Mouse (Mus musculus) gastrocnemius, adult 18-20 months (tissue): ENCODE data around the gene Arid1b. TPM values are rescaled to one million over a fixed set of nuclear protein-coding genes. Genes with fewer than 3 reads are reported as not detected.
"Not testable (repeated sequence)": the region's sequence is repeated elsewhere in the genome, so short reads cannot be mapped to it uniquely, and the experiment has no call there.

Experiments used
- DNase-seq: peaks from one replicate; pipeline ENCODE4 v3.0.0; 2021; ENCODE audit warnings: low spot score
- total RNA-seq, 2 experiments: library from RNA; stranded (reverse); gene quantifications; 2 replicates each; pipeline ENCODE4 v1.2.3; 2021

Arid1b gene
- total RNA-seq, 2 experiments from 2014 or later: 35.4 to 37.0 TPM

GRCm38 (mm10) chr17:5083497-5083896 is 89.4 kb downstream of the Arid1b start:
- no peak for DNase-seq

GRCm38 (mm10) chr17:5084139-5084538 is 90.0 kb downstream of the Arid1b start:
- no peak for DNase-seq

GRCm38 (mm10) chr17:5085004-5085403 is 90.9 kb downstream of the Arid1b start:
- DNase-seq: no peak

- DNase-seq: no peak
Measured at GRCm38 (mm10) chr17:5085942-5086341, 91.8 kb downstream of the Arid1b start.

GRCm38 (mm10) chr17:5088241-5088640 is 94.1 kb downstream of the Arid1b start:
- not testable (repeated sequence) for DNase-seq

GRCm38 (mm10) chr17:5088822-5089221 is 94.7 kb downstream of the Arid1b start:
- no peak for DNase-seq

- no peak for DNase-seq
Measured at GRCm38 (mm10) chr17:5089541-5089940, 95.4 kb downstream of the Arid1b start.

GRCm38 (mm10) chr17:5091490-5091889 is 97.4 kb downstream of the Arid1b start:
- DNase-seq: no peak

GRCm38 (mm10) chr17:5091934-5092333 is 97.8 kb downstream of the Arid1b start:
- no peak for DNase-seq

- DNase-seq: not testable (repeated sequence)
Measured at GRCm38 (mm10) chr17:5093343-5093742, 99.2 kb downstream of the Arid1b start.

GRCm38 (mm10) chr17:5094636-5095035 is 100.5 kb downstream of the Arid1b start:
- DNase-seq: peak; percentile 18

GRCm38 (mm10) chr17:5095741-5096140 is 101.6 kb downstream of the Arid1b start:
- DNase-seq: no peak

- no peak for DNase-seq
Measured at GRCm38 (mm10) chr17:5097046-5097445, 102.9 kb downstream of the Arid1b start.

- DNase-seq: no peak
Measured at GRCm38 (mm10) chr17:5097545-5098475, 103.7 kb downstream of the Arid1b start.

GRCm38 (mm10) chr17:5098727-5099126 is 104.6 kb downstream of the Arid1b start:
- no peak for DNase-seq

- no peak for DNase-seq
Measured at GRCm38 (mm10) chr17:5099238-5099637, 105.1 kb downstream of the Arid1b start.

- no peak for DNase-seq
Measured at GRCm38 (mm10) chr17:5101157-5101556, 107.0 kb downstream of the Arid1b start.

GRCm38 (mm10) chr17:5101887-5102286 is 107.8 kb downstream of the Arid1b start:
- no peak for DNase-seq

- no peak for DNase-seq
Measured at GRCm38 (mm10) chr17:5105746-5106145, 111.6 kb downstream of the Arid1b start.

- peak; percentile 30 for DNase-seq
Measured at GRCm38 (mm10) chr17:5106263-5107195, 112.4 kb downstream of the Arid1b start.

- DNase-seq: no peak
Measured at GRCm38 (mm10) chr17:5107501-5107900, 113.4 kb downstream of the Arid1b start.

GRCm38 (mm10) chr17:5108022-5108421 is 113.9 kb downstream of the Arid1b start:
- peak; percentile 16 for DNase-seq
